Mouse (Mus musculus): ENCODE data around the gene Nkain1.

- TF ChIP-seq CTCF (IDR thresholded peaks at IDR 0.05; ENCODE audit: insufficient read depth, low read length), result no peak
- TF ChIP-seq POLR2A (IDR thresholded peaks at IDR 0.05; ENCODE audit: borderline replicate concordance, extremely low read depth, low read depth, low read length), result no peak
Observed at GRCm38 (mm10) chr4:130557852-130558251, 16.1 kb downstream of the Nkain1 start.

Measured in lung, adult 2 months (tissue).